Mouse (Mus musculus) MEL (cell line): Measurements from ENCODE around the gene Gm49322.

ENCODE experiments used
- CTCF ChIP-seq, 3 experiments: IDR thresholded peaks in 2 of 3; conservative IDR thresholded peaks in 1 of 3; 2 replicates each; pipeline ENCODE4 v1.5.1; 2011 to 2012; ENCODE audit warnings: low read length in 3 of 3, low read depth in 2 of 3, mild to moderate bottlenecking in 2 of 3, improper control_type of control experiment in 1 of 3, inconsistent platforms in 1 of 3, mixed read lengths in 1 of 3, moderate library complexity in 1 of 3; ENCODE audit not compliant: control insufficient read depth in 1 of 3, insufficient read depth in 1 of 3, poor library complexity in 1 of 3, severe bottlenecking in 1 of 3
- EP300 ChIP-seq, 2 experiments: IDR thresholded peaks; 2 replicates each; pipeline ENCODE4 v1.6.1; 2011; ENCODE audit warnings: improper control_type of control experiment in 2 of 2, low read length in 2 of 2, low read depth in 1 of 2, mild to moderate bottlenecking in 1 of 2
- ETS1 ChIP-seq: IDR thresholded peaks from 2 replicates; pipeline ENCODE4 v1.6.1; 2012; ENCODE audit warnings: low read depth, mild to moderate bottlenecking, inconsistent platforms, low read length, improper control_type of control experiment, moderate library complexity
- GATA1 ChIP-seq: IDR thresholded peaks from 2 replicates; pipeline ENCODE4 v1.6.1; 2011; ENCODE audit warnings: low read depth, low read length, improper control_type of control experiment
- MAZ ChIP-seq: IDR thresholded peaks from 2 replicates; pipeline ENCODE4 v1.6.1; 2012; ENCODE audit warnings: low read depth, mild to moderate bottlenecking, inconsistent platforms, low read length, improper control_type of control experiment
- POLR2A ChIP-seq, 2 experiments: IDR thresholded peaks; 2 replicates each; pipeline ENCODE4 v1.6.1; 2011 to 2012; ENCODE audit warnings: low read length in 2 of 2, mild to moderate bottlenecking in 2 of 2, control low read depth in 1 of 2, improper control_type of control experiment in 1 of 2, low read depth in 1 of 2, moderate library complexity in 1 of 2; ENCODE audit not compliant: control insufficient read depth in 1 of 2, insufficient read depth in 1 of 2, poor library complexity in 1 of 2
- SMC3 ChIP-seq: IDR thresholded peaks from 2 replicates; pipeline ENCODE4 v1.6.1; 2011; ENCODE audit warnings: low read depth, low read length, improper control_type of control experiment
- UBTF ChIP-seq: IDR thresholded peaks from 2 replicates; pipeline ENCODE4 v1.6.1; 2012; ENCODE audit warnings: low read depth, mild to moderate bottlenecking, inconsistent platforms, low read length, improper control_type of control experiment, moderate library complexity, borderline replicate concordance; ENCODE audit not compliant: insufficient read depth
- USF1 ChIP-seq: IDR thresholded peaks from 2 replicates; pipeline ENCODE4 v1.6.1; 2014; ENCODE audit warnings: low read depth, mild to moderate bottlenecking, inconsistent platforms, low read length, improper control_type of control experiment, moderate library complexity
- USF2 ChIP-seq, 2 experiments: IDR thresholded peaks; 2 replicates each; pipeline ENCODE4 v1.6.1; 2011 to 2012; ENCODE audit warnings: improper control_type of control experiment in 2 of 2, low read length in 2 of 2, borderline replicate concordance in 1 of 2, inconsistent platforms in 1 of 2, low read depth in 1 of 2, mild to moderate bottlenecking in 1 of 2; ENCODE audit not compliant: insufficient read depth in 1 of 2

DNA sequence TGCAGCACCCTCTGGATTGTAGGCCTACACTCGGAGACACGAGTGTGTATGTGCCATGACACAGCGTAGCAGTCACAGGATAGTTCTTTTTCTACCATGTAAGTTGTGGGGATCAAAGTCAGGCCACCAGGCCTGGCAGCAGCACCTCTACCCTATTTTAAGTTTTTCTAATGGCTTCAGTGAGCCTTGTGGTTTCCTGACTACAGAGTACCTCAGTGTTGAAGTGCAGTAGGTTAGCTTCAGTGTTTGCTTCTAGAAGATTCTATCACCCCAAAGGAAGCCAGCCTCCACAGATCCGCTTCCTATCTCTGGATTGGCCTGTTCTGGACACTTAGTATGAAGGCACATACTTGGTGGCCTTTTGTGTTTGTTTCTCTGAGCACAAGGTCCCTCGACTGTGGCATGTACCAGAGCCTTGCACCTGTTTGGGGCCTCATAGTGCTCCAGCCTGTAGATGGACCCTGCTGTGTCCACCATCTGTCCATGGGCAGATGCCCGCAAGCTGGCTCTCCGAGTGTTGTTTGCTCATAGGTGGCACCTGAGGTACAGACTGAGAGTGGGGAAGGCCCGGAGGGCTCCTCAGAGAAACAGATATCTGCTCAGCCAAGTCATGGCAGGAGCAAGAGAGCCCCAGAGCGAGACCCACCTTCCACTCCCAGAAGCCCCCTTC, 4.4 kb downstream of the Gm49322 start:
- no peak for TF ChIP-seq CTCF (IDR thresholded peaks at IDR 0.05 in 2 of 3, conservative IDR thresholded peaks at IDR 0.05 in 1 of 3; ENCODE audit: control insufficient read depth in 1 of 3, insufficient read depth in 1 of 3, low read depth in 2 of 3, low read length in 3 of 3, poor library complexity in 1 of 3, severe bottlenecking in 1 of 3)
- TF ChIP-seq EP300 (IDR thresholded peaks at IDR 0.05; ENCODE audit: low read depth in 1 of 2, low read length in 2 of 2), result no peak
- no peak for TF ChIP-seq USF1
- TF ChIP-seq SMC3, result no peak
- no peak for TF ChIP-seq POLR2A (IDR thresholded peaks at IDR 0.05; ENCODE audit: control insufficient read depth in 1 of 2, insufficient read depth in 1 of 2, low read depth in 1 of 2, low read length in 2 of 2, poor library complexity in 1 of 2)
- TF ChIP-seq UBTF, result no peak
- TF ChIP-seq MAZ, result no peak
- TF ChIP-seq USF2 (IDR thresholded peaks at IDR 0.05; ENCODE audit: borderline replicate concordance in 1 of 2, insufficient read depth in 1 of 2, low read depth in 1 of 2, low read length in 2 of 2), result no peak
- no peak for TF ChIP-seq GATA1
- no peak for TF ChIP-seq ETS1
